Mouse (Mus musculus) adrenal gland, adult 8-10 months (tissue): ENCODE measurements at regions not wholly inside any gene's neighbourhood (a gene's known extent, or its start where the extent isn't known, plus 50 kb on each side); places are given as distances from the start of the nearest gene placed in this dataset.
"Not testable (repeated sequence)": the region's sequence is repeated elsewhere in the genome, so short reads cannot be mapped to it uniquely, and the experiment has no call there.

Source experiments
- DNase-seq: peaks from one replicate; pipeline ENCODE4 v3.0.0; 2022

DNA sequence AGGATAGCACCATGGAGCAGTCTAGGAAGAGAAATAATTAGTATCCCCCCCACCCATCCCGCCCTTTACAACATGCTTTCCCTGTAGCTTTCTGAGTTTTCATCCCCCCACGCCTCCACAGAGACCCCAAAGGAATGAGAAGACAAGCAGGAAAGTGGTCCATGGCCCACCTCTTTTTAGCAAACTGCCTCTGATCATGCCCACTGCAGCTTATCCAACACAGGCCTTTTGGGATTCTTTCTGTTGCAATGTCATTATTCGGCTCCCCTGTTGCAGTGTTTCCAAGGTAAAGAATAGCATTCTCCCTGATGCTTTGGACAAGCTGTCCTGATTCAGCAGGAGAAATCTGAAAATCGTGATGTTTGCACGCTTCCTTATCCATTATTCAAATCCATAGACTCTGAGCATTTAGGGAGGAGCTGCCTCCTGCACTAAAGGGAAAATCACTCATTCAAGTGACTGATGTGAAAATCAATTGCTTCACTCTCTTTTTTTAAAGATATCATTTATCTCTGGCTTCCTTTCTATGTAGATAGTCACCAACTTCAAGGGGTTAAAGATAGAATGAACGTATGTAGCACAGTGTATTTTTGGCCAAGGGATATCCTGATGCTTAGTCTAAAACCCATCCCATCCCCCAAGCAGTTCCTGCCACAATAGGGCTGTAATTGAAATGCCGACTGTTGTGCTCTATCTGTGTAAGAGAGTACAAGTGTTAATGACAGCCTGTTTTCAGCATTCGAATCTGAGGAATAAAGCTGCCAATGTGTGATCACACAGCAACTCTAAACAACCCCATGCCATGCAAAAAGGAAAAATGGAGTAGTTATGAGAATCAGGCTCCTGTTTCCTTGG, 743.1 kb downstream of the Kcna4 start:
- no peak for DNase-seq

DNA sequence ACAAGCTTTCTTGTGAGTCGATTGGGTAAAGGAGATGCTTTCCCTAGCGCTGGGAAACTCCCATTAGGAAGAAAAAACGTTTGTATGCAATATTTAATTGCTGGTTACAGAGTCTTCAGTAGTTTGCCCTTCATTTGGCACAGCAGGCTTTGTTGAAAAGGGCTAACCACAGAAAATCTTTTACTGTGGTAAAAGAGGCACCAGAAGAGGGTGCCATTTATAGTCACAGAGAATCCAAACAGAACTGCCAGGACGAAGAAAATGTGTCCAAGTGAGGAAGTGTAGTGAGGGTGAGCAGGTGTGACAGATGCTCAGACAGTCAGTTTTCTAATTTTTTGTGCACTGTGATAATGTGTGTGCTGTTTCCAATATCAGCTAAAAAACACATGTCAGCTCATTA, 744.4 kb downstream of the Kcna4 start:
- no peak for DNase-seq

DNA sequence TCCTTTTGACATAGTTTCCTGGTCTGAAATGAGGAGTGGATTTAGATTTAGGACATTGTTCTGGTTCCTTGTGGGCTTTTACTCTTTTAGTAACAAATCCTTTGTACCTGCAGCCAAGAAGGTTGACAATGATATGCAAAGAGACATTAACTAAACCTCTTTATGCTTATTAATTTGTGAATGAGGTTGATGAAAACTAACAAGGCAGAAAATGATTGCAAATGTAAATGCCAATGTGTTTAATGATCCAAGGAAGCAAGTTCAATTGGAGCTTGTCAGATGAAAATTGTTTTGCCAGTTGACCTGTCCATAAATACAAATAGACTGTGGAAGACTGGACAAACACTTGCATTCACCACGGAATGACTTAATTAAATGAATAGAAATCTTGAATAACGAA, 751.6 kb downstream of the Kcna4 start:
- DNase-seq: no peak

DNA sequence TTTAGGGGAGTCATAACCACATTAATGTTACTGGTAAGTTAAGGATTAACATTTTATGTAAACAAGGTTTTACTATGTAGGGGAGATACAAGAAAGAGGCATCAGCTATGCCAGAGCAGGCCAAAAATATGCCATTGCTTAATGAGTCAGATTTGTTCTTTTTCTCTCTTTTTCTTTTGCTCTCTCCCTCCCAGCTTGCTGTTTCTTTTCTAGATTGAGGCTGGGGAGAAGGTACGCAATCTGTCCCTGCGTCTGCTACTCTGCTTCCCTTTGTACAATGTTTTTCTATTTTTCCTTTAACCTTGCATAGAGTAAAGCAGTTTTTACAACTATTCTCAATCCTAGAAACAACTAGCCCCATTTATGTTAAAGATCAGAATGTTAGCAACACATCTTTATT, 754.4 kb downstream of the Kcna4 start:
- no peak for DNase-seq

DNA sequence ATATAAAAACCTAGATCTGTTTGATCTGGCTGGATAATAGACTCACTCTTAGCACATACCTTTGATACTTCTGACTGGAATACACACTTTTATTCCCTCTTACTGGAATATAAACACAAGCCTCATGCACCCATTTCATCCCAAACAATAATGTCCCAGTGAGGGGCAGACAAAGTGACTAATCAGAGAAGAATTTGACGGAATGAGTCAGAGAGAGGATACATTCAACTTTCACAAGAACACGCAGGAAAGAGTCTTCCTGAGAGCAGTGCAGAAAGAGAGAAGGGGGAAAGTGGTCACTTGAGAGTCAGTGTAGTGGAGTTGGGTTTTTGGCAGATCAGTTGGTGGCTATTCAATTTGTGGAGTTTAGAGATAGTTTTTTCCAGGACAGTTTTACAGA, 755.6 kb downstream of the Kcna4 start:
- DNase-seq: no peak

DNA sequence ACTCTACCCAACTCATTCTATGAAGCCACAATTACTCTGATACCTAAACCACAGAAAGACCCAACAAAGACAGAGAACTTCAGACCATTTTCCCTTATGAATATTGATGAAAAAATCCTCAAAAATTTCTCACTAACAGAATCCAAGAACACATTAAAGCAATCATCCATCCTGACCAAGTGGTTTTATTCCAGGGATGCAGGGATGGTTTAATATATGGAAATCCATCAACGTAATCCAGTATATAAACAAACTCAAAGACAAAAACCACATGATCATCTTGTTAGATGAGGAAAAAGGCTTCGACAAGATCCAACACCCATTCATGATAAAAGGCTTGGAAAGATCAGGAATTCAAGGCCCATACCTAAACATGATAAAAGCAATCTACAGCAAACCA, 772.3 kb downstream of the Kcna4 start:
- not testable (repeated sequence) for DNase-seq

DNA sequence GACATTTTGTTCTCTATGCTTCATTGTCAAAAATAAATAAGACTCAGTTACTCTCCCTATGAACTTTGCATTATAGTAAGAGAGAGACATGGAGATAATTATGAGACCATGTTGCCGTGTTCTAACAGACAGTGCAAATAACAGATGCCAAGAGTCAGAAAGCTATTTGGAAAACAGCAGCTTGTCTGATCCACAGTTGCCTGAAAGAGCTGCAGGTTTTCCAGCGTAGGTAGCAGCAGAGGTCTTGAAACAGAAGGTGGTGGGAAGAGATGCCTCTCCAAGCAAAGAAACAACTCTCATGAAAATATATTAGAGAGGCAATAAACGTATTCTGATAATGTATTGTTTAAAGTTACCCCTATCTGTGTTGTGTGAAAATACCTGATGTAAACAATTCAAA, 793.5 kb downstream of the Kcna4 start:
- no peak for DNase-seq

DNA sequence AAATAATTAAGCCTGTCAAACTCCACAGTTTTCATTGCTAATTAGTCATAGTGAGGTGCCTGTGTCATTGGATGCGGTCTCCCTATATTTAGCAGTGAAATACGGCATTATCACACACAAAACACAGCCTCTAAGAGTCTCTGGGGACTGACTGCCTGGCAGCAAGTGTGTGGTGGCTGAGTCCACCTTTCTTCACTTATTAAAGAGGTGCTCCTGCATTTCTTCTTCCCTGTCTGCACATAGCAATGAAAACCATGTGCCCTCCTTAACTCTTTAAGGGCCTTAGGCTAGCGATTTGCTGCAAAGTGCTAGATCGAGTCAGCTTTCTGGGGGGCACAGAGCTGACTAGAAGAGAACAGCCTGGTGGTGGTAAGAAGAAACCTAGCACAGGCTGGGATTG, 799.8 kb downstream of the Kcna4 start:
- DNase-seq: no peak

DNA sequence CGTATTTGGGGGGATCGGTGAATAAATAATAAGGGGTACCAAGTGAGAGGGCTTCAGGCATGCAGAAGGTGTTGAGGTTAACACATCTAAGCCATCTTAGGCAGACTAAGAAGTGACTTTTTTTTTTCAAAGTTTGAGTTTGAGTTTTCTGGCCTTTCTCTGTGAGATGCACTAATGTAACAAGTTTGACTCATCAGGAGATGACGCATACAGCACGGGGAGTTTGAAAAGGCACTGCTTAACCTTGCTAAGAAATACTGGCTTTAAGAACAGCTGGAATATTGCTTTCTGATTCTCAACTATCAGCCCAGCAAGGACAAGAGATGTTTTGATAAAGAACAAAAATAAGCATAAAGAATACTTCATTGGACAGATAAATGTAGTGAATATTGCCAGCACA, 806.6 kb downstream of the Kcna4 start:
- DNase-seq: peak; percentile 2

DNA sequence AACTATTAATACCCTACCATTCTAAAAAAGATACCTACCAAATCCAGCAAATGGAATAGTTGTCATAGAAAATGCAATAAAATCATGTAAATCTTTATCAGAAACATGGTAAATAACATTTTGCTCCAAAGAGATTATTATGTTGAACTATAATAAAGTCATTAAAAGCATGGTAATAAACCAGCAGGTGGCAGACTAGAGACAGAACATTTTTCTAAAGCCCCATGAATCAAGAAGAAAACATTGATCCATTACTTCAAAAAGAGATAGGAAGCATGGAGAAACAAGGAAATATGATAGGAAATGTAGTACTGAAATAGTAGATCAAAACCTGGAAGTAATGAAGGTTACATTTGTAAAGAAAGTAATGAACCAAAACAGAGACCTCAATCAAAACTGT, 819.7 kb downstream of the Kcna4 start:
- DNase-seq: no peak

DNA sequence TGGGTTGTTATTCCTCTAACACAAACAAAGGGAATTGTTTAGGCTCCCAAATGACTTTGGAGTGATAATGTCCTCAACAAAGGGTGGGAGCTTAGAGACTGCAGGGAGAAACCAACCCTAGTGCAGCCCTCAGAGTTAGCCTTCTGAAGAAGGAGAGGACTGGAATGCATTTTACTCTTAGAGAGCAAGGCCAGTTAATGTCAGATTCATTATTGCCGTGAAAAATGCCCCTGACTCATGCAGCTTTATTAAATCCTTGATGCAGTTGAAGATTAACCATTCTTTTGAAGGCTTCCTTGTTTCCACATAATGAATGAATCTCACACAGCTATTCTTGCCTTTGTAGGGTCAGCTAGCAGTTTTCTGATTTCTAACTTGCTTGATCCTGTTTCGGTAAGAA, 855.3 kb downstream of the Kcna4 start:
- DNase-seq: no peak

DNA sequence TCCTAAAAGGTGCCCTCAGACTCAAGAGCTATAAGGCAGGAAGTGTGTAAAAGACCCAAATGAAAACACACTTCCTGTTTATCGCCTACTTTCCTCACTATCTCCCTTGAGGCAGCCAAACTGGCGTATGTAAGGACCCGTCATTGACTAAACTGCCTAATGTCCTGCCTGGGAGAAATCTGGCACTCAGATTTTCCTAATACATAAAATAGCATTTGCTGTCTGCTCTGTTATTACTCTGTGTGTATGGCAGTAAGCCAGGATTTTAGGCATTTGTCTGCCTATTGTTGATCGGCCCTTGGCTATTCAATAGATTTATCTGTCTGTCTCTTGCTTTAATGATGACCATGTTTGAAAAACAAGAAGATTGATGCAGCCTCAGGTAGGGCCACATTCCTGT, 857.8 kb downstream of the Kcna4 start:
- DNase-seq: no peak

DNA sequence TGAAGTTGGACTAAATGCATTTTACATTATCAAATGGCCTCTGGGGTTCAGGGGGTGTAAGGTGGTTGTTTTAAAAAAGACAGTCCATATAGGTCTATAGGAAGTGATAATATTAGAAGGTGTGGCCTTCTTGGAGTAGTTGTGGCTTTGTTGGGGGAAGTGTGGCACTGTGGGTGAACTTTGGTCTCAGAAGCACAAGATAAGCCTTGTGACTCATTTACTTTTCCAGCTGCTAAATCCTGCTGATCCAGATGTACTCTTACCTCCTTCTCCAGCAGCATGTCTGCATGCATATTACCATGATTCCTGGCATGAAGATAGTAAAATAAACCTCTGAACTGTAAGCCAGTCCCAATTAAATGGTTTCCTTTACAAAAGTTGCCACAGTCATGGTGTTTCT, 865.8 kb downstream of the Kcna4 start:
- no peak for DNase-seq

DNA sequence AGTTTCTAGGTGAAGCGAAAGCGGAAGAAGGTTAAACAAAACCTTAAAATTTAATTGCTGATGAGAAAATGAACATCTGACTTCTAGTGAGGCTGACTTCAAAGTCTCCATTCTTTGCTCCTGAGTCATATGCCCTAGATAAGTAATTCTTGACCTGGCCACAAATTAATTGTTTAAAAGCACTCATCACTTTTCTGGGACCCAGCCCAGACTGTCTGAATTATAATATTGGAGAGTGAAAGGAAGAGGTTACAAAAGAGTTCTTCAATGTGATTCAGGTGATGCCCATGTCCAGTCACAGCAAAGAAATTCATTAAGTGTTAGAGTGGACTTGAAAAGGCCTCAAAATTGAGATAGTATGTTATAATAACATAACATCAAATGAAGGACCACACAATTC, 867.3 kb downstream of the Kcna4 start:
- DNase-seq: no peak

DNA sequence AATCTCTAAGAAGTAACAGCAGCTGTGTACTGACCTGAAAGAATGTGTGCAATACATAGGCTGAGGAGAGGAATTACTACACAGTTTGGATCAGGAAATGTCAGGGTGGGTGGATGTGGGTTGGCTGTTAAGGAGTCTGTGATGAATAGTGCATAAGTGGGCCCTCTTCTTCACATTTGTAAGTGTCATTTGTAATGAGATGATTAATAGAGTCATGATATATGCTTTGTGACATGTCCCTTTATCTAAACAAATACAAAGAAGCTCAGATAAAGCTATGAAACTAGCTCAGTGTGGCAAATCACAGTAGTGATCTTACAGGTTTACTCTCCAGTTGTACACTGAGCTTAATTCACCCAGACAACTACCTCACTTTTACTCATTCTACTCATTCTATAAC, 867.9 kb downstream of the Kcna4 start:
- DNase-seq: no peak

DNA sequence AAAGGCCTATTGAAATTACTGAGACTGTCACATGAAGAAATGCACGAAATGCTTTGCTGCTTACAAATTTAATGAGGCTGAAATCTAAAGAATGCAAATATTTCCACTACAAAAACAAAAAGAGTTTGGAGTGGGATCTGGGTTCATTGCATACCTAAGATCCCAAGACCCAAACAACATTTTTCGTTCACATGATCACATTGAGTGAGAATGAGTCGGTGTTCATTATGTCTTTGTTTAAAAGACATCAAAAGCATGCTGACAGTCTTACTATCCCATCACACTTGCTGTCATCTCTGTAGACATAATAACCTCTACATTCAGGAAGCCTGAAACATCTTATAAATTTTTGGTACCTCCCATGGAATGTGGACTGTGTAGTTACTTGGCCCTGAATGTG, 870.4 kb downstream of the Kcna4 start:
- no peak for DNase-seq

DNA sequence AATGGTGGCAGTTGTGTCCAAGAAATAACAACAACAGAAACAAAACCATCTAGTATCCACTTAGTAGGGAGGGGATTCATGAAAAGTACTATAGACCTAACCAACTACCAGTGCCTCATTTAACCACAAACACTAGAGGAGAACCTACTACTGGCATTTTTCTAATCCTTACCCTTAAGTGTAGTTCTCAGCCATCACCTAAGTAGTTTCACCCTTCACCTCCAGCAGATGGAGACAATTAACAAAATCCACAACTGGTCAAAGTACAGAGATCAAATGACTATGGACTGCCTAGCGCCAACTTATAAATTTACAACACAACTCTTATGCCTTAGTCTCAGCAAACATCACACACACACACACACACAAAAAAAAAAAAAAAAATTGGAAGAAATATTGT, 874.6 kb downstream of the Kcna4 start:
- DNase-seq: no peak
